Mouse (Mus musculus): Measurements from ENCODE around the gene Sgcd. TPM values are rescaled to one million over a fixed set of nuclear protein-coding genes. Genes with fewer than 3 reads are reported as not detected.

Sgcd gene
- total RNA-seq (2021) = 10 to 100 TPM; 15.3 to 17.9 TPM

GRCm38 (mm10) chr11:47988697-47989533 lies at the start of gene Sgcd:
TSS of gene Sgcd (minus strand) at chr11:47988969.
- intact Hi-C loops (cut with DNase I) = loop anchor here (5.0 kb wide), 1 partner anchor 598 kb away; no protein-coding TSS in a partner anchor
- DNase-seq (ENCODE audit: extremely low spot score in 1 of 2, low spot score in 2 of 2) = peak; percentile 16 to 59

DNA sequence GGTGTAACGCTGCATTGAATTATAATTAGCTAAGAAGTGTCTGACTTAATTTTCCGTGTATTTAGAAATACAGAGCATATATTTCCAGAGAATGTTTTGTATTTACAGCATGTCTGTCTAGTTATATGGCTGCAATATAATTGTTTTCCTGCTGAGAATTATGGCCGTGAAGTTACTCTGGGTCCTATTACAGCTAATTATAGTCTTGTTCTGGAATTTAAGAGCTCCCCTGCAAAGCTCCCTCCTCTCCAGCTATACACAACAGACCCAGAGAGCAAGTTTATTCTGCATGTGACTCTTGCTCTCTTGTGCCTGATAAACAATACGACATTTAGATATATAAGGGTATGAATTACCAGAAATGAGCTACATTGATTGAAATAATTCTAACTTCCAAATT lies 49.3 kb upstream of the Sgcd start:
- intact Hi-C loops (cut with DNase I) = no loop called here
- DNase-seq (ENCODE audit: extremely low spot score in 1 of 2, low spot score in 2 of 2) = no peak

DNA sequence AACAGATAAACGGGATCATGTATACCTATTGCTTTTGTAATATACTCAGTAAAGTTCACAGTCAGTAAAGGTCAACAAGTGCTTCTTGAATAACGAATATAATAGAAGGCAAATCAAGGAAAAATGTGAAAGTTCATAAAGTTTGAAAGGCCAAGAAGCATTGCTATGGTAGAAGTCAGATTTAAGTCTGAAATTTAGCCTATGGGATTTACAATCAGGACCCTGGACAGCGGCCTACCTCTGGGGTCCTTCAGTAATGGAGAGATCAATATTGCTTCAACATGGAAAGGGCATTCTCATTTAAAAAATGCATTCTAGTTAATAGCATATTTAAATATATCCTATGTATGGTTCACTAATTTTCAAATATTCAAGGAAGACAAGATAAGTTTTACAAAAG lies 24.1 kb upstream of the Sgcd start:
- intact Hi-C loops (cut with DNase I) = no loop called here
- DNase-seq (ENCODE audit: extremely low spot score in 1 of 2, low spot score in 2 of 2) = no peak

DNA sequence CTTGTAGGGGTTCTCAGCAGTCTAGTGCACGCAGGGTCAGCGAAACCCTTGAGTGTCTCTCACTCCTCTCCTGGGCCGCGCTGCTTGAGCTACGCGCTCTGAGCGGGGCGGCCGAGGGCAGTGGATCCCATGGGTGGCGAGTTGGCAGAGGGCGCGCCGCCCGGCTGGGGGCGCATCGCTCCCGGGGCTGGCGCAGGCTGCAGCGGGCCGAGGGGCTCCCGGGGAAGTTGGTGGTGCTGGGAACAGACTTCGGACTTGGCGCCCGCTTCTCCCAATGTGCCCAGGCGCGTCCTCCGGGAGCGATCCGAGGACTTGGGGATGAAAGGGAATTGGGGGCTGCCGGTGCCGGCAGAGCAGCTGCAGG lies 454 bp downstream of the Sgcd start:
- DNase-seq (ENCODE audit: extremely low spot score in 1 of 2, low spot score in 2 of 2) = peak; percentile 23 to 58
- intact Hi-C loops (cut with DNase I) = loop anchor here (5.0 kb wide), 1 partner anchor 599 kb away; no protein-coding TSS in a partner anchor

- intact Hi-C loops (cut with DNase I) = loop anchor here (5.0 kb wide), 1 partner anchor 599 kb away; no protein-coding TSS in a partner anchor
- peak in 1 of 2 experiments; percentile 4 for DNase-seq (ENCODE audit: extremely low spot score in 1 of 2, low spot score in 2 of 2)
Measured at GRCm38 (mm10) chr11:47987893-47988267, 889 bp downstream of the Sgcd start.

GRCm38 (mm10) chr11:47987251-47987892 lies 1.4 kb downstream of the Sgcd start:
- peak; percentile 20 to 42 for DNase-seq (ENCODE audit: extremely low spot score in 1 of 2, low spot score in 2 of 2)
- intact Hi-C loops (cut with DNase I) = loop anchor here (5.0 kb wide), 1 partner anchor 600 kb away; no protein-coding TSS in a partner anchor

- intact Hi-C loops (cut with DNase I) = no loop called here
- no peak for DNase-seq (ENCODE audit: extremely low spot score in 1 of 2, low spot score in 2 of 2)
Measured at GRCm38 (mm10) chr11:47982152-47982551, 6.6 kb downstream of the Sgcd start.

DNA sequence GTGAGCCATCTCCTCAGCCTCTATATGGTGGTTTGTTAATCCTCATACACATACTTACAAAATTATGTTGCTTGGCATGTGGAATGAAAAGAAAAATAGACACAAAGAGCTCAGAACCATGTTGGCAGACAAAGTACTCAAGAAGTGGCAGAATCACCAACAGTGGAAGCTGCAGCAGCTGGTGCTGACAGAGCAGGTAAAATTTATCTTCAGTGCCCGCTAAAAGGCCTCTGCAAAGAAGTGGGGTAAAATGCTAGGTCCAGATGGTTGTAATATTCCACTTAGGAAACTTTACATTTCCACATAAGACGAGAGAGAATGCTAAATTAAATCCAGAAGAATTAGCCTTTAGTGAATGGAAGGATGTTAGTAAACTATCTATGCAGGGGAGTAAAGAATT lies 7.7 kb downstream of the Sgcd start:
- no peak for DNase-seq (ENCODE audit: extremely low spot score in 1 of 2, low spot score in 2 of 2)
- intact Hi-C loops (cut with DNase I) = no loop called here

DNA sequence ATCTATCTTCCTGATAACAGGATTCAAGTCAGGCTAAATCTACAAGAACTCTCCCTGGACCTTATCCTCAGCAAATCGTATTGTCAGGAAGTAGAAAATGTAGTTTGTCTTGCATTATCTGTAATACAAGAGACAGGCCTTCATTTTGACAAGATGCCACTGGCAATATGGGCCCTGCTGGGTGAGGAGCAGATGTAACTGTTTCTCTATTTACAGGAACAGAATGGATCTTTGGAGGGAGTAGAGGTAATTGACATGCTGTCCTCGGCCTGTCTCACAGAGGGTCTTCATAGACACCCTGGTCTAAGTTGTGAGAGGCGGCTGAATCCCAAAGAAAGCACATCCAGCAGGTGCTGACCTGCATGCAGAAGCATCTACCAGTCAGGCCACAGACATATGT lies 35.5 kb downstream of the Sgcd start:
- intact Hi-C loops (cut with DNase I) = no loop called here
- no peak for DNase-seq (ENCODE audit: extremely low spot score in 1 of 2, low spot score in 2 of 2)

DNA sequence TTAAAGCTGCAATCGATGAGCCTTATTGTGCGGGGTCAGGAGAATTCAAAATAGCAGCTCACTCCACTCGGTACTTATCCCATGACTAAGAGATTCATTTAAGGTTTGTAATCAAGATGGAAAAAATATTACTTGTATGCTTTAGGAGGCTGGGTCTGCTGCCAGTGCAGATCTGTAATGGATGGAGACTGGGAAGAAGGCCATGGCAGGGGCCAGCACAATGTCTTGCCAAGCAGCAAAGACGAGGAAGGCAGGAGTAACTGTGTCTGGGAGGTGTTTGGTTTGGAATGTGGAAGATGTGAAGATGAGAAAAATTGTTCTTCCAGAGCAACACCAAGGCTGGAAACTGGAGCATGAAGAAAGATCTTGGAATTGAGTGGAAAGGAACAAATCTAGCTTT lies 36.4 kb downstream of the Sgcd start:
- no peak for DNase-seq (ENCODE audit: extremely low spot score in 1 of 2, low spot score in 2 of 2)
- intact Hi-C loops (cut with DNase I) = no loop called here

- no peak for DNase-seq (ENCODE audit: extremely low spot score in 1 of 2, low spot score in 2 of 2)
- intact Hi-C loops (cut with DNase I) = no loop called here
Measured at GRCm38 (mm10) chr11:47939795-47940194, 49.0 kb downstream of the Sgcd start.

DNA sequence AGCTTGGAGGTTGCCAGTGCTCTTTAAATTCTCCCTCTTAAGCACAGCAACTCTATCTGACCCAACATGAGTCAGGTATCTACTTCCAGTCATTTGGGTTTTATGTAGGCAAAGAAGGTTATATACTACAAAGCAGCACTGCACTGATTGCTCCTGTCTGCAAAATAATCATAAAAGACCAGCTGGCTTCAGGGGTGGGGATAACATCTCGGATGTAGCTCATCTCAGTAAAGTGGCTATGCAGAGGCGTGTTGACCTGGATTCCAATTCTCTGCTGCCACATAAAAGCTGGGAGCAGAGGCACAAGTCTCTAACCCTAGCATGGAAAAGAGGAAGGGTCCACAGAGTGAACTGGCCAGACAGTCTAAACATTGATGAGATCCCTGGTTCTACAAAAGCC lies 71.2 kb downstream of the Sgcd start:
- DNase-seq (ENCODE audit: extremely low spot score in 1 of 2, low spot score in 2 of 2) = no peak
- intact Hi-C loops (cut with DNase I) = no loop called here

- DNase-seq (ENCODE audit: extremely low spot score in 1 of 2, low spot score in 2 of 2) = no peak
- intact Hi-C loops (cut with DNase I) = no loop called here
Measured at GRCm38 (mm10) chr11:47891617-47892172, 97.1 kb downstream of the Sgcd start.

DNA sequence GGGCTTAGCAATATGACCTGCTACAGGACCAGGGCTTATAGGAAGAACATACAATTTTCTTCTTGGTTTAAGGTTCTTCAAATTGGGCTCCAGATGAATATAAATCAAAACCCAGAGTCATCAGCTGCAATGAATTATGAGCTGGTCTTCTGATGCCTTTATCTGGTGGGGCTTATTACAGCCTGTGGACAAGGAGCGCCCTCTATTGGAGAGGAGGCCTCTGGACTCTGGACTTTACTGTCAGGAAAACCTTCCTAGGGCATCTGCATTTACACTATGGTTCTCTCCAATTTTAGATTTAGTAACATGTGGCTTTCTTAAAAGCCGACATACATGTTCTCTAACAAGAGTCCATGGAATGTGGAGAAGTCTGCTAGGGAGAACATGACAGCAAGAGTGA lies 98.5 kb downstream of the Sgcd start:
- DNase-seq (ENCODE audit: extremely low spot score in 1 of 2, low spot score in 2 of 2) = peak in 1 of 2 experiments; percentile 29
- intact Hi-C loops (cut with DNase I) = no loop called here

GRCm38 (mm10) chr11:47885310-47885709 lies 103.5 kb downstream of the Sgcd start:
- intact Hi-C loops (cut with DNase I) = no loop called here
- DNase-seq (ENCODE audit: extremely low spot score in 1 of 2, low spot score in 2 of 2) = peak; percentile 17 to 49

DNA sequence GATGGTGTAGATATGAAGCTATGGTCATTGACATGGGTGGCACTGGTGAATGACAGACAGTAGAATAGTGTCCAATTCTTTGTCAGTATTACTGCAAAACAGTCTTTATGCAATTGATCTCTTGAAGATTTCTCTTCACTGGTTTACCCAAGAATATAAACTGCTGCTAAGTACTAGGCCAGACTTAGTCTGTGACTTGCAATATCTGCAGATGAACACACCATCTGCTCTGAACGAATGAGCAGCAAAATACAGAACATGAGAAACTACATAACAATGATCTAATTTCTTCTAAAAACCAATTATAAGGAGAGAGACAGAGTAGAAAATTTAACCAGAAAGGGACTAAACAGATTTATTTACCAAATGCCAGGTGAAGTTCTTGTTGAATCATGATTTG lies 105.2 kb downstream of the Sgcd start:
- peak in 1 of 2 experiments; percentile 11 for DNase-seq (ENCODE audit: extremely low spot score in 1 of 2, low spot score in 2 of 2)
- intact Hi-C loops (cut with DNase I) = no loop called here

DNA sequence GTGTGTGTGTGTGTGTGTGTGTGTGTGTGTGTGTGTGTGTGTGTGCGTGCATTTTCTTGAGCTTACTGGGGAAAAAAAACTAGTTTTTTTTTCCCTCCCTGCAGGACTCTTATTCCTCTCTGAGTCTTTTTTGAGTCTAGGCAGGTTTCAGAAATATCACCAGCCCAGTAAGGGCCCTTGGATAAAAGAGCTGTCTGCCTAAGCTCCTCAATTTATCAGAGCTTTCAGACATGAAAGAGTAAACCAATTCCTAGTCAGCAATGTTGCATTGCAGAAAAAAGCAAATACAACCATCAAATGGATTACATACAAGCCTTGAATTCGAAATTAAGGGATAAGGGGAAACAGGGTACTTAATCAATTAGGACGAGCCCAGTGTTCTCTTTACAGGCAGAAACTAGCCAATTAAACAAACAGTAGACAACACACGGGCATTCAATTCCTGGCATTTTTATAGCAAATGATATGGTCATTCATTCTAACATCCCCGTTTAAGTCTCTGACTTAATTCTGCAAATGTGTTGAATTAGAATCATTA lies 112.1 kb downstream of the Sgcd start:
- no peak for DNase-seq (ENCODE audit: extremely low spot score in 1 of 2, low spot score in 2 of 2)
- intact Hi-C loops (cut with DNase I) = no loop called here

GRCm38 (mm10) chr11:47845894-47846293 lies 142.9 kb downstream of the Sgcd start:
- DNase-seq (ENCODE audit: extremely low spot score in 1 of 2, low spot score in 2 of 2) = no peak
- intact Hi-C loops (cut with DNase I) = no loop called here

DNA sequence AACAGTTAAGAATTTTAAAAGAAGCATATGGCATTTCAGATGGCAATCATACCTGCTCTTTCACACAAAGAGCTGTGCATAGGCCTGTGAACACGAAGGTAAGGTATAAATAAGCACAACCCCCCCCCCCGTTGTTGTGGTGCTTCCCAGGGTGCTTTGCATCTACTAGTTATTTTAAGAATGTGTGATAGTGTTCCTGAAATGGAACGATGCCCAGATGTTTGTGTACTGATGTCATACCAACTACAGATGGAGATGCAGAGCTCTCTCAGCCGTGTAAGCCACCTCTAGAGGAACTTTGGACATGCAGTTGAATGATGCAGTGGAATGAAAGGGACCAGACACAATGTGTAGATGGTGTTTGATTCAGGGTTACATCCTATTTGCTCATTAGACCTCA lies 155.5 kb downstream of the Sgcd start:
- intact Hi-C loops (cut with DNase I) = no loop called here

GRCm38 (mm10) chr11:47810307-47810706 lies 178.5 kb downstream of the Sgcd start:
- intact Hi-C loops (cut with DNase I) = no loop called here
- no peak for DNase-seq (ENCODE audit: extremely low spot score in 1 of 2, low spot score in 2 of 2)

More for the DNA sequence above, 155.5 kb downstream of the Sgcd start:
- no peak for DNase-seq (ENCODE audit: extremely low spot score in 1 of 2, low spot score in 2 of 2)
